Mouse (Mus musculus) heart, embryonic 15.5 days (tissue): ENCODE results near the gene Wdtc1. TPM values are rescaled to one million over a fixed set of nuclear protein-coding genes. Genes with fewer than 3 reads are reported as not detected.
A peak's percentile ranks its signal among the peaks of the same experiment; 100 is the strongest.

Experiments
- ATAC-seq: fragments of 200-750 bp; cut with Nextera tagmentation; replicated peaks from 2 replicates; pipeline ENCODE4 v1.8.0; 2017; ENCODE audit warnings: low read depth, moderate TSS enrichment; ENCODE audit not compliant: insufficient number of reproducible peaks, insufficient read depth, low FRiP score
- H3K27ac ChIP-seq: fragments of 300-500 bp; sonication (generic); 2 replicates; pipeline ENCODE4 v1.5.1; 2015; ENCODE audit warnings: mild to moderate bottlenecking, inconsistent platforms
- H3K27me3 ChIP-seq: fragments of 300-500 bp; sonication (generic); 2 replicates; pipeline ENCODE4 v1.6.1; 2015; ENCODE audit warnings: inconsistent platforms
- H3K36me3 ChIP-seq: fragments of 300-500 bp; sonication (generic); 2 replicates; pipeline ENCODE4 v1.6.1; 2015; ENCODE audit warnings: mild to moderate bottlenecking, inconsistent platforms
- H3K4me1 ChIP-seq: fragments of 300-500 bp; sonication (generic); replicated peaks from 2 replicates; pipeline ENCODE4 v1.6.1; 2015; ENCODE audit warnings: inconsistent platforms
- H3K4me2 ChIP-seq: fragments of 300-500 bp; sonication (generic); 2 replicates; pipeline ENCODE4 v1.6.1; 2015; ENCODE audit warnings: inconsistent platforms, mild to moderate bottlenecking, moderate library complexity
- H3K4me3 ChIP-seq: fragments of 300-500 bp; sonication (generic); 2 replicates; pipeline ENCODE4 v1.5.1; 2015; ENCODE audit warnings: mild to moderate bottlenecking, inconsistent platforms
- H3K9ac ChIP-seq: fragments of 300-500 bp; sonication (generic); 2 replicates; pipeline ENCODE4 v1.6.1; 2015; ENCODE audit warnings: mild to moderate bottlenecking, inconsistent platforms
- H3K9me3 ChIP-seq: fragments of 300-500 bp; sonication (generic); replicated peaks from 2 replicates; pipeline ENCODE4 v1.6.1; 2016; ENCODE audit warnings: inconsistent platforms
- WGBS: fragments of 180-500 bp; shearing (Covaris S2); methylation state at CpG from one replicate; pipeline ENCODE4 v1.1.7; 2015; ENCODE audit warnings: mixed read lengths; 5-methylcytosine and 5-hydroxymethylcytosine counted together
- polyA plus RNA-seq: library from polyadenylated mRNA; unstranded; fragments of >200 nt; fragmentation: Nextera tagmentation; extraction: Ambion mirVana; gene quantifications from 2 replicates; pipeline ENCODE4 v1.2.1, GENCODE M21; 2015

Wdtc1 gene
- polyA plus RNA-seq, 1 experiment from 2014 or later = 11.4 TPM

DNA sequence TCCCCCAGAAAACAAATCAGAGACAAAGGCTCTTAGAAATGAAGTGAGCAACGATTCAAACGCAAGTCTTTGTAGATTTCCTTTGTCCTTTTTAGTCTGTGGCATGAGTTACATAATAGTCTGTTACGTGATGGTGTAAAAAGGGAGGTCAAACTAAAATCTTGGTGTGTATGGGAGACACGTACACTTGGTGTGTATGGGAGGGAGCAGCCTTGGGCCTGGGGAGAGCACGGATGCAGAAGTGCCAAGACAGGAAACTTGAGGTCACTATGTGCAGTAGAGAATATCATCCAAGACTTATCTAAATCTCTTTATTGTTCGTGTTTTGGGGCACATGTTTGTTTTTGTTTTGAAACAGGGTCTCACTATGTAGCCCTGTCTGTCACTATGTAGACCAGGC lies 75.2 kb downstream of the Wdtc1 start:
- Histone ChIP-seq H3K27me3 (no peaks in the 10 kb centered on the region), H3K4me2 (peak overlapping the region; percentile 77), H3K27ac (peak overlapping the region; percentile 92), H3K9me3 (no peaks in the 10 kb centered on the region), H3K4me3 (peak overlapping the region; percentile 67), H3K9ac (peak overlapping the region; percentile 61), H3K36me3 (no peaks in the 10 kb centered on the region), H3K4me1 (peaks cover 38% of the 10 kb centered on the region)
- ATAC-seq = no peak
- 19% methylated on average over 6 of the region's 6 CpGs for WGBS

GRCm38 (mm10) chr4:133277104-133278026 lies 75.9 kb downstream of the Wdtc1 start, which contains the start of gene Tmem222:
Tmem222 (minus strand) TSS chr4:133277792.
- H3K4me1 ChIP-seq = peaks cover 34% of the 10 kb centered on the region
- ATAC-seq = peak; percentile 91
- peak within 1 kb of the TSS; percentile 61 for H3K9ac ChIP-seq
- H3K27ac ChIP-seq = peak within 1 kb of the TSS; percentile 92
- WGBS = under 1% methylated on average over 73 of the region's 73 CpGs
- no peaks in the 10 kb centered on the region for H3K36me3 ChIP-seq
- H3K4me2 ChIP-seq = peak within 1 kb of the TSS; percentile 77
- H3K4me3 ChIP-seq = peak within 1 kb of the TSS; percentile 67
- H3K9me3 ChIP-seq = no peaks in the 10 kb centered on the region
- H3K27me3 ChIP-seq = no peaks in the 10 kb centered on the region

GRCm38 (mm10) chr4:133270929-133271328 lies 82.4 kb downstream of the Wdtc1 start:
- Histone ChIP-seq H3K36me3 (peaks cover 37% of the 10 kb centered on the region), H3K4me1 (peaks cover 11% of the 10 kb centered on the region), H3K27me3 (no peaks in the 10 kb centered on the region), H3K9ac (no peak overlapping the region), H3K4me2 (no peak overlapping the region), H3K4me3 (no peak overlapping the region), H3K9me3 (no peaks in the 10 kb centered on the region), H3K27ac (no peak overlapping the region)
- ATAC-seq = no peak
- WGBS = 89% methylated on average over 9 of the region's 9 CpGs

GRCm38 (mm10) chr4:133269596-133269995 lies 83.7 kb downstream of the Wdtc1 start:
- no peak for ATAC-seq
- Histone ChIP-seq H3K27ac (no peak overlapping the region), H3K9ac (no peak overlapping the region), H3K36me3 (peaks cover 50% of the 10 kb centered on the region), H3K4me1 (peaks cover 7% of the 10 kb centered on the region), H3K4me3 (no peak overlapping the region), H3K27me3 (no peaks in the 10 kb centered on the region), H3K9me3 (no peaks in the 10 kb centered on the region), H3K4me2 (no peak overlapping the region)
- 76% methylated on average over 3 of the region's 3 CpGs for WGBS

DNA sequence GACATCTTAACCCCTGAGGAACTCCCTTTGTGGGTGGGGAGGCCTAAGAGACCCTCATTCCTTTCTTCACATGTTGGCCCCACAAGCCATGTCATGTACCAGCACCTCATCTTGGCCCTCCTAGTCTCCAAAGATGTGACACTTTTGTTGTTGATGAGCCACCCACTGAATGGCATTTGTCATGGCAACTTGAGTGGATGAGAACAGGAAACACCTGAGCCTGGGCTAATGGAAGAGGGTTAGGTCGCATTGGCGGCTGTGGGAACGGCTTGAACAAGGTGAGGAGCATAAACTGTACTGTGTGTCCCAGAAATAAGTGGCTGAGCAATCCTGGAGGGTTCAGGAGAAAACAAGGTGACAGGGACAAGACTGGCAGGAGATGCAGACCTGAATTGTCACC lies 84.3 kb downstream of the Wdtc1 start:
- 84% methylated on average over 3 of the region's 3 CpGs for WGBS
- Histone ChIP-seq H3K4me2 (no peak overlapping the region), H3K27ac (no peak overlapping the region), H3K9me3 (no peaks in the 10 kb centered on the region), H3K27me3 (no peaks in the 10 kb centered on the region), H3K36me3 (peaks cover 53% of the 10 kb centered on the region), H3K4me1 (peaks cover 7% of the 10 kb centered on the region), H3K4me3 (no peak overlapping the region), H3K9ac (no peak overlapping the region)
- ATAC-seq = no peak

GRCm38 (mm10) chr4:133266248-133266880 lies 86.9 kb downstream of the Wdtc1 start:
- no peak overlapping the region for H3K27ac ChIP-seq
- no peak overlapping the region for H3K4me2 ChIP-seq
- H3K36me3 ChIP-seq = peaks cover 53% of the 10 kb centered on the region
- peaks cover 4% of the 10 kb centered on the region for H3K4me1 ChIP-seq
- no peaks in the 10 kb centered on the region for H3K27me3 ChIP-seq
- H3K9ac ChIP-seq = no peak overlapping the region
- no peak for ATAC-seq
- H3K9me3 ChIP-seq = no peaks in the 10 kb centered on the region
- whole genome bisulfite sequencing = 90% methylated on average over 12 of the region's 12 CpGs
- H3K4me3 ChIP-seq = no peak overlapping the region

GRCm38 (mm10) chr4:133265759-133266158 lies 87.5 kb downstream of the Wdtc1 start:
- 85% methylated on average over 4 of the region's 4 CpGs for WGBS
- H3K4me2 ChIP-seq = no peak overlapping the region
- ATAC-seq = no peak
- H3K27me3 ChIP-seq = no peaks in the 10 kb centered on the region
- H3K36me3 ChIP-seq = peaks cover 53% of the 10 kb centered on the region
- H3K4me1 ChIP-seq = peaks cover 4% of the 10 kb centered on the region
- no peak overlapping the region for H3K9ac ChIP-seq
- no peaks in the 10 kb centered on the region for H3K9me3 ChIP-seq
- no peak overlapping the region for H3K27ac ChIP-seq
- no peak overlapping the region for H3K4me3 ChIP-seq

- Histone ChIP-seq H3K9me3 (no peaks in the 10 kb centered on the region), H3K4me1 (peaks cover 4% of the 10 kb centered on the region), H3K27ac (no peak overlapping the region), H3K4me3 (no peak overlapping the region), H3K36me3 (peaks cover 49% of the 10 kb centered on the region), H3K4me2 (no peak overlapping the region), H3K27me3 (no peaks in the 10 kb centered on the region), H3K9ac (no peak overlapping the region)
- no peak for ATAC-seq
- WGBS = 82% methylated on average over 3 of the region's 3 CpGs
These were observed 88.0 kb downstream of the Wdtc1 start for GRCm38 (mm10) chr4:133265297-133265696.

GRCm38 (mm10) chr4:133264559-133264958 lies 88.7 kb downstream of the Wdtc1 start:
- no peaks in the 10 kb centered on the region for H3K27me3 ChIP-seq
- no peaks in the 10 kb centered on the region for H3K9me3 ChIP-seq
- no peak overlapping the region for H3K4me3 ChIP-seq
- 91% methylated on average over 2 of the region's 2 CpGs for WGBS
- H3K36me3 ChIP-seq = peaks cover 49% of the 10 kb centered on the region
- no peak overlapping the region for H3K4me2 ChIP-seq
- H3K4me1 ChIP-seq = no peaks in the 10 kb centered on the region; the same call in none of the 2 replicates
- no peak overlapping the region for H3K9ac ChIP-seq
- no peak for ATAC-seq
- no peak overlapping the region for H3K27ac ChIP-seq

GRCm38 (mm10) chr4:133263756-133264155 lies 89.5 kb downstream of the Wdtc1 start:
- no peak overlapping the region for H3K27ac ChIP-seq
- H3K4me1 ChIP-seq = no peaks in the 10 kb centered on the region
- WGBS = 88% methylated on average over 5 of the region's 5 CpGs
- H3K4me2 ChIP-seq = no peak overlapping the region
- H3K4me3 ChIP-seq = no peak overlapping the region
- H3K36me3 ChIP-seq = peaks cover 44% of the 10 kb centered on the region
- H3K9me3 ChIP-seq = no peaks in the 10 kb centered on the region
- no peak overlapping the region for H3K9ac ChIP-seq
- no peak for ATAC-seq
- H3K27me3 ChIP-seq = 0 out of 2 replicates have a peak, but pooled peaks cover 4% of the 10 kb centered on the region

DNA sequence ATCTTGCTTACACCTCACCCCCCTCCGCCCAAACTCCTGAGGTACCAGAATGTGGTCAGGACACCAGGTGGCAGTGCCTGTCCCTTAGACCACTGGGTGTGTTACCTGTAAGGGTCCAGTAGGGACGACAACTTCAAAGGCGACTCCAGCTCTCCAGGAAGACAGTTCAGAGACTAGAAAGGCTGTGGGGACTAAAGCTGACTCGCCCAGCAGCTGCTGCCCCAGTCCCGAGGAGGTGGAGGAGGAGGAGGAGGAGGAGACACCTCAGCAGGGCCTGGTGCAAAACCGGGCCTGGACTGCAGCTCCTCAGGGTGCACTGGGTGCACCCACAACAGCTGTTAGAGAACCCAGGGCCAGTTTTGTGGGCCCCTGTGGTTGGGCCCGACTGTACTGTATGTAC lies 90.4 kb downstream of the Wdtc1 start, which contains the start of gene Sytl1:
Gene Sytl1, minus strand, starts transcription at position 232 of the 400 bp plus-strand sequence.
- WGBS = 27% methylated on average over 7 of the region's 7 CpGs
- Histone ChIP-seq H3K4me1 (no peaks in the 10 kb centered on the region), H3K4me2 (peak within 1 kb of the TSS; percentile 26; the same call in 1 of the 2 replicates), H3K27me3 (peaks cover 7% of the 10 kb centered on the region; the same call in 1 of the 2 replicates), H3K36me3 (peaks cover 36% of the 10 kb centered on the region), H3K9me3 (no peaks in the 10 kb centered on the region), H3K4me3 (no peak within 1 kb of the TSS; the same call in 1 of the 2 replicates), H3K27ac (no peak within 1 kb of the TSS), H3K9ac (no peak within 1 kb of the TSS)
- no peak for ATAC-seq
